Mouse (Mus musculus): ENCODE data around the gene Slc26a1.

GRCm38 (mm10) chr5:108626050-108626660, 49.2 kb downstream of the Slc26a1 start:
- TF ChIP-seq CTCF (IDR thresholded peaks at IDR 0.05; ENCODE audit: low read depth) (no peak), EP300 (IDR thresholded peaks at IDR 0.05; ENCODE audit: low read depth) (peak; percentile 9; the same call in 1 of the 2 replicates)

All from liver, postnatal 0 days (tissue).